Mouse (Mus musculus) fibroblast of lung, adult 2 months (primary cell): ENCODE data around the gene Lif.

Experiments used
- DNase-seq: peaks from one replicate; pipeline ENCODE4 v3.0.0-alpha.2; 2011; ENCODE audit warnings: low read depth

Lif gene

GRCm38 (mm10) chr11:4262847-4263246 is 5.5 kb downstream of the Lif start:
- no peak for DNase-seq

- DNase-seq: no peak
These were observed 5.9 kb downstream of the Lif start for GRCm38 (mm10) chr11:4263296-4263695.

- no peak for DNase-seq
These were observed 6.7 kb downstream of the Lif start for GRCm38 (mm10) chr11:4264066-4264465.

- no peak for DNase-seq
These were observed 9.2 kb downstream of the Lif start for GRCm38 (mm10) chr11:4266271-4267201.

GRCm38 (mm10) chr11:4267202-4267578 is 9.8 kb downstream of the Lif start:
- DNase-seq: no peak

- no peak for DNase-seq
These were observed 11.1 kb downstream of the Lif start for GRCm38 (mm10) chr11:4268500-4268899.

GRCm38 (mm10) chr11:4270744-4271459 is 13.5 kb downstream of the Lif start:
- peak; percentile 95 for DNase-seq

- no peak for DNase-seq
These were observed 14.2 kb downstream of the Lif start for GRCm38 (mm10) chr11:4271544-4271943.

- peak; percentile 91 for DNase-seq
These were observed 19.1 kb downstream of the Lif start for GRCm38 (mm10) chr11:4276411-4276861.

- DNase-seq: no peak
These were observed 22.6 kb downstream of the Lif start for GRCm38 (mm10) chr11:4279909-4280308.

- no peak for DNase-seq
These were observed 24.5 kb downstream of the Lif start for GRCm38 (mm10) chr11:4281852-4282251.

- no peak for DNase-seq
These were observed 26.3 kb downstream of the Lif start for GRCm38 (mm10) chr11:4283627-4284026.

GRCm38 (mm10) chr11:4289280-4289679 is 31.9 kb downstream of the Lif start:
- DNase-seq: no peak

GRCm38 (mm10) chr11:4291639-4292038 is 34.3 kb downstream of the Lif start:
- DNase-seq: peak; percentile 99

GRCm38 (mm10) chr11:4292224-4292887 is 35.0 kb downstream of the Lif start:
- DNase-seq: no peak

- no peak for DNase-seq
These were observed 35.5 kb downstream of the Lif start for GRCm38 (mm10) chr11:4292888-4293247.

GRCm38 (mm10) chr11:4293481-4293880 is 36.1 kb downstream of the Lif start:
- no peak for DNase-seq

- no peak for DNase-seq
These were observed 36.7 kb downstream of the Lif start for GRCm38 (mm10) chr11:4294047-4294446.

- DNase-seq: no peak
These were observed 37.4 kb downstream of the Lif start for GRCm38 (mm10) chr11:4294495-4295351.

- DNase-seq: no peak
These were observed 39.4 kb downstream of the Lif start for GRCm38 (mm10) chr11:4296610-4297275.

- DNase-seq: no peak
These were observed 40.4 kb downstream of the Lif start for GRCm38 (mm10) chr11:4297753-4298152.
